Mouse (Mus musculus) neutrophil, adult 65 days (primary cell): ENCODE results near the gene Fgf9. TPM values are rescaled to one million over a fixed set of nuclear protein-coding genes. Genes with fewer than 3 reads are reported as not detected.

Source experiments
- total RNA-seq: library from RNA; stranded (reverse); gene quantifications from 2 replicates; pipeline ENCODE4 v1.2.4, GENCODE M21; 2023

Gene Fgf9
- total RNA-seq: not detected in 2 replicates

GRCm38 (mm10) chr14:58070481-58071119 is at the start of gene Fgf9:
Gene Fgf9, plus strand, starts transcription at chr14:58070547.

Other genes starting within 250 kb of the Fgf9 start
- 13.8 and 21.3 TPM in 2 replicates for gene Ska3, start 244.4 kb upstream of the Fgf9 start, total RNA-seq
- gene Mrpl57, start 244.3 kb upstream of the Fgf9 start, total RNA-seq: 37.1 and 47.9 TPM in 2 replicates
- gene Zdhhc20, start 180.3 kb upstream of the Fgf9 start, total RNA-seq: 33.6 and 38.5 TPM in 2 replicates
- gene Micu2, start 71.3 kb upstream of the Fgf9 start, total RNA-seq: 45.8 and 46.4 TPM in 2 replicates